Mouse (Mus musculus) heart, embryonic 16.5 days (tissue): ENCODE measurements around the gene Pgpep1l. TPM values are rescaled to one million over a fixed set of nuclear protein-coding genes. Genes with fewer than 3 reads are reported as not detected.

Source experiments
- ATAC-seq: fragments of 200-750 bp; cut with Nextera tagmentation; replicated peaks from 2 replicates; pipeline ENCODE4 v1.8.0; 2017; ENCODE audit warnings: moderate number of reproducible peaks; ENCODE audit not compliant: insufficient read depth, low FRiP score; ENCODE audit errors: extremely low read depth
- H3K27ac ChIP-seq: fragments of 300-500 bp; sonication (generic); 2 replicates; pipeline ENCODE4 v1.5.1; 2014; ENCODE audit warnings: mild to moderate bottlenecking, low read length, control low read depth, moderate library complexity
- H3K27me3 ChIP-seq: fragments of 300-500 bp; sonication (generic); 2 replicates; pipeline ENCODE4 v1.6.1; 2014; ENCODE audit warnings: low read length, mixed read lengths; ENCODE audit not compliant: control insufficient read depth, insufficient read depth
- H3K36me3 ChIP-seq: fragments of 300-500 bp; sonication (generic); 2 replicates; pipeline ENCODE4 v1.6.1; 2014; ENCODE audit not compliant: control insufficient read depth, insufficient read depth
- H3K4me1 ChIP-seq: fragments of 300-500 bp; sonication (generic); 2 replicates; pipeline ENCODE4 v1.6.1; 2014; ENCODE audit warnings: low read length, mixed read lengths; ENCODE audit not compliant: control insufficient read depth, insufficient read depth
- H3K4me2 ChIP-seq: fragments of 300-500 bp; sonication (generic); 2 replicates; pipeline ENCODE4 v1.6.1; 2014; ENCODE audit warnings: low read depth, mild to moderate bottlenecking, control low read depth, low read length
- H3K4me3 ChIP-seq: fragments of 300-500 bp; sonication (generic); 2 replicates; pipeline ENCODE4 v1.5.1; 2014; ENCODE audit warnings: mild to moderate bottlenecking, control low read depth, low read length
- H3K9ac ChIP-seq: fragments of 300-500 bp; sonication (generic); 2 replicates; pipeline ENCODE4 v1.6.1; 2014; ENCODE audit warnings: low read length, control low read depth
- H3K9me3 ChIP-seq: fragments of 300-500 bp; sonication (generic); replicated peaks from 2 replicates; pipeline ENCODE4 v1.6.1; 2016; ENCODE audit warnings: low read length; ENCODE audit not compliant: control insufficient read depth
- WGBS: fragments of 180-500 bp; shearing (Covaris S2); extraction: QIAGEN DNeasy Blood & Tissue Kit; methylation state at CpG from one replicate; pipeline ENCODE4 v1.1.7; 2014; 5-methylcytosine and 5-hydroxymethylcytosine counted together
- polyA plus RNA-seq: library from polyadenylated mRNA; unstranded; fragments of >200 nt; fragmentation: Nextera tagmentation; extraction: Ambion mirVana; gene quantifications from 2 replicates; pipeline ENCODE4 v1.2.1, GENCODE M21; 2015

Gene Pgpep1l
- polyA plus RNA-seq, 1 experiment from 2014 or later, result 0.71 TPM

- H3K4me1 ChIP-seq, result peaks cover 4% of the 10 kb centered on the region
- H3K27ac ChIP-seq, result no peak overlapping the region
- H3K36me3 ChIP-seq, result peaks cover 48% of the 10 kb centered on the region
- no peak for ATAC-seq
- H3K9ac ChIP-seq, result no peak overlapping the region
- H3K4me3 ChIP-seq, result no peak overlapping the region
- H3K9me3 ChIP-seq, result no peaks in the 10 kb centered on the region
- no peaks in the 10 kb centered on the region for H3K27me3 ChIP-seq
- WGBS, result 97% methylated on average over 7 of the region's 7 CpGs
- H3K4me2 ChIP-seq, result no peak overlapping the region
These were observed 64.4 kb downstream of the Pgpep1l start for GRCm38 (mm10) chr7:68199609-68200008.

GRCm38 (mm10) chr7:68193958-68194695 lies 69.9 kb downstream of the Pgpep1l start:
- no peaks in the 10 kb centered on the region for H3K9me3 ChIP-seq
- H3K27me3 ChIP-seq, result no peaks in the 10 kb centered on the region
- no peak overlapping the region for H3K4me3 ChIP-seq
- H3K36me3 ChIP-seq, result peaks cover 60% of the 10 kb centered on the region
- H3K27ac ChIP-seq, result no peak overlapping the region
- H3K4me1 ChIP-seq, result peaks cover 4% of the 10 kb centered on the region; the same call in 1 of the 2 replicates
- 42% methylated on average over 15 of the region's 15 CpGs for WGBS
- H3K4me2 ChIP-seq, result no peak overlapping the region
- ATAC-seq, result 0 out of 2 replicates have a peak, but pooled peaks have one; percentile 31
- no peak overlapping the region for H3K9ac ChIP-seq

DNA sequence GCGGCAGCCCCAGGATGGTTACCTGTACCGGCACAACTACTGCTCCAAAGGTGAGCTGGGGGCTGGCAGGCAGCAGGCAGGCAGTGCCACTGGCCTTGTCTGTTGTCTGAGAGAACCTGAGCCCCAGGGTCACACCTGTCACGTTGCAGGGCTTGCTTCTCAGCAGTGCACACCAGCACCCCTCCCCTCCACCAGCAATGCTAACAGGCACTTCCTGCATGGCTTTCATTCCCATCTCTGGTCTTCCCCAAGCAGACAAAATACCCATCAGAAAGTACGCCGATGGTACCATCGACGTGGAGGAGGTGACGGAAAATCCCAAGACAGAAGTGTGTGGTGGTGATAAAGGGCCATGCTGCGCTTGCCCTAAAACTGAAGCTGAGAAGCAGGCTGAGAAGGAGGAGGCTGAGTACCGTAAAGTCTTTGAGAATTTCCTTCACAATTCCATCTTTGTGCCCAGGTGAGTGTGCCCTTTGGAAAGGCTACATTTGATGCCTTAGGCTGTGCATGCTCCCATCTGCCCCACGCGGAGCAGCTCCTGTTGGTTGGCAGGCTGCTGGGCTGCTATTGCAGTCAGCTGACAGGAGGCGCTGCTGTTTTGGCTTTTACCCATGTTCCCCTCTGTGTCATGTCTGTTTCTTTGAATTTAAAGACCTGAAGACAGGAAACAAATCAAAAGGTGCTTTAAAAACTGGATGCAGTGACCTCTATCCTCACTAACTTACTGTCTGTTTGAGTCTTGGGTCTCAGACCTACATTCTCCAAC lies 74.2 kb downstream of the Pgpep1l start:
- Histone ChIP-seq H3K4me2 (no peak overlapping the region), H3K4me3 (no peak overlapping the region), H3K9ac (no peak overlapping the region), H3K27ac (no peak overlapping the region), H3K36me3 (peaks cover 52% of the 10 kb centered on the region), H3K9me3 (no peaks in the 10 kb centered on the region), H3K27me3 (no peaks in the 10 kb centered on the region), H3K4me1 (peaks cover 4% of the 10 kb centered on the region; the same call in 1 of the 2 replicates)
- 82% methylated on average over 13 of the region's 13 CpGs for WGBS
- ATAC-seq, result no peak

- Histone ChIP-seq H3K27ac (no peak overlapping the region), H3K27me3 (no peaks in the 10 kb centered on the region), H3K4me1 (peaks cover 3% of the 10 kb centered on the region; the same call in 1 of the 2 replicates), H3K4me3 (no peak overlapping the region), H3K36me3 (peaks cover 53% of the 10 kb centered on the region), H3K9me3 (no peaks in the 10 kb centered on the region), H3K9ac (no peak overlapping the region), H3K4me2 (no peak overlapping the region)
- WGBS, result 49% methylated on average over 6 of the region's 6 CpGs
- ATAC-seq, result no peak
These were observed 74.8 kb downstream of the Pgpep1l start for GRCm38 (mm10) chr7:68189211-68189610.

Other genes starting within 250 kb of the Pgpep1l start
- 7.2 and 15.1 TPM in 2 replicates for gene Fam169b, start 9.6 kb upstream of the Pgpep1l start, polyA plus RNA-seq